Mouse (Mus musculus) liver, embryonic 14.5 days (tissue): ENCODE data around the gene Tmem212. TPM values are rescaled to one million over a fixed set of nuclear protein-coding genes. Genes with fewer than 3 reads are reported as not detected.

Experiments used
- ATAC-seq: fragments of 200-750 bp; cut with Nextera tagmentation; 2 replicates; pipeline ENCODE4 v1.8.0; 2017; ENCODE audit warnings: moderate number of reproducible peaks, mild to moderate bottlenecking, moderate library complexity; ENCODE audit not compliant: insufficient read depth
- DNase-seq, 3 experiments: peaks; one replicate each; pipeline ENCODE4 v3.0.0-alpha.2; 2012 to 2013; ENCODE audit warnings: low read depth in 3 of 3, low spot score in 3 of 3
- H3K27ac ChIP-seq: fragments of 300-500 bp; sonication (generic); 2 replicates; pipeline ENCODE4 v1.5.1; 2014; ENCODE audit warnings: moderate library complexity, mild to moderate bottlenecking, control low read depth, inconsistent platforms
- H3K27me3 ChIP-seq: fragments of 300-500 bp; sonication (generic); 2 replicates; pipeline ENCODE4 v1.6.1; 2014; ENCODE audit warnings: mild to moderate bottlenecking, low read length, moderate library complexity; ENCODE audit not compliant: control insufficient read depth, insufficient read depth
- H3K36me3 ChIP-seq: fragments of 300-500 bp; sonication (generic); replicated peaks from 2 replicates; pipeline ENCODE4 v1.6.1; 2014; ENCODE audit warnings: low read depth; ENCODE audit not compliant: control insufficient read depth, insufficient read depth
- H3K4me1 ChIP-seq, 2 experiments: fragments of 200-500 bp in 1 of 2; fragments of 300-500 bp in 1 of 2; sonication (generic) in 1 of 2; replicated peaks; 2 replicates each; pipeline ENCODE4 v1.6.1; 2012 to 2014; ENCODE audit warnings: antibody characterized with exemption in 1 of 2, inconsistent platforms in 1 of 2, low read length in 1 of 2; ENCODE audit not compliant: control insufficient read depth in 2 of 2, insufficient read depth in 2 of 2
- H3K4me2 ChIP-seq: fragments of 300-500 bp; sonication (generic); 2 replicates; pipeline ENCODE4 v1.6.1; 2014; ENCODE audit warnings: low read depth, mild to moderate bottlenecking, control low read depth, moderate library complexity
- H3K4me3 ChIP-seq, 2 experiments: fragments of 200-500 bp in 1 of 2; fragments of 300-500 bp in 1 of 2; sonication (generic) in 1 of 2; 2 replicates each; pipeline ENCODE4 v1.5.1; 2012 to 2014; ENCODE audit warnings: low read depth in 2 of 2, low read length in 2 of 2, mild to moderate bottlenecking in 2 of 2, control low read depth in 1 of 2, inconsistent platforms in 1 of 2, moderate library complexity in 1 of 2; ENCODE audit not compliant: insufficient read depth in 1 of 2
- H3K9ac ChIP-seq: fragments of 300-500 bp; sonication (generic); replicated peaks from 2 replicates; pipeline ENCODE4 v1.6.1; 2014; ENCODE audit warnings: mild to moderate bottlenecking, control low read depth, moderate library complexity
- H3K9me3 ChIP-seq: fragments of 300-500 bp; sonication (generic); 2 replicates; pipeline ENCODE4 v1.6.1; 2016; ENCODE audit warnings: low read length, mixed read lengths; ENCODE audit not compliant: control insufficient read depth
- CTCF ChIP-seq: IDR thresholded peaks from 2 replicates; pipeline ENCODE4 v1.5.1; 2016; ENCODE audit warnings: antibody characterized with exemption, low read depth, control low read depth
- EP300 ChIP-seq: IDR thresholded peaks from 2 replicates; pipeline ENCODE4 v1.6.1; 2016; ENCODE audit warnings: antibody characterized with exemption, low read depth
- WGBS: fragments of 180-500 bp; shearing (Covaris S2); extraction: QIAGEN DNeasy Blood & Tissue Kit; methylation state at CpG from one replicate; pipeline ENCODE4 v1.1.7; 2014; ENCODE audit not compliant: insufficient replicate concordance; 5-methylcytosine and 5-hydroxymethylcytosine counted together
- polyA plus RNA-seq, 2 experiments: library from polyadenylated mRNA; depleted of rRNA in 1 of 2; stranded (reverse) in 1 of 2; unstranded in 1 of 2; fragments of >200 nt; fragmentation: Nextera tagmentation in 1 of 2; extraction: Ambion mirVana in 1 of 2; gene quantifications; 2 replicates each; pipeline versions ENCODE4 v1.2.1 to v1.2.3; 2012 to 2014

The Tmem212 gene
- polyA plus RNA-seq, 2 experiments = not detected

GRCm38 (mm10) chr3:27858441-27859115, 37.6 kb downstream of the Tmem212 start:
- Histone ChIP-seq H3K4me3 (no peak overlapping the region), H3K9me3 (no peaks in the 10 kb centered on the region), H3K27ac (no peak overlapping the region), H3K36me3 (no peaks in the 10 kb centered on the region), H3K4me2 (no peak overlapping the region), H3K9ac (no peak overlapping the region), H3K4me1 (peaks cover 0 to 6% of the 10 kb centered on the region in 2 experiments; a peak in 2 of 4 replicates), H3K27me3 (no peaks in the 10 kb centered on the region)
- 42% methylated on average over 5 of the region's 5 CpGs for WGBS
- TF ChIP-seq EP300 = no peak
- no peak for TF ChIP-seq CTCF
- DNase-seq (no peak), ATAC-seq (no peak)

DNA sequence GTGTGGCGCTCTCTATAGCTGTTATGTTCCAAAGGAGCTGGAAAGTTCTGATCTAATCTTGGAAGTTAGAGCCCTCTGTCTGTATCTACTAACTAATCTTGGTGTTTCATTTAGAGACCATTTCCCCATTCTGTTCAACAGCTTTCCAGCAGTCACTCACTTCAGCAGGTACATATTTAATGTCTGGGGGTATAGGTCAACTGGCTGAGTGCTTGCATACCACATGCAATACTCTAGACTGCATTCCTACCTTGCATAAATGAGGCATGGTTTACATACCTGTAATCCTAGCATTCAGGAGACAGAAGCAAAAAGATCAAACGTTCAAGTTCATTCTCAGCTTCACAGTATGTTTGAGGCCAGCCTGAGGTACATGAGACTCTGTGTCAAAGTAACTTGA, 39.9 kb downstream of the Tmem212 start:
- no peaks in the 10 kb centered on the region for H3K9me3 ChIP-seq
- H3K36me3 ChIP-seq = no peaks in the 10 kb centered on the region
- DNase-seq (no peak), ATAC-seq (no peak)
- H3K4me1 ChIP-seq = no peaks in the 10 kb centered on the region; a peak in 1 of 4 replicates
- no peak overlapping the region for H3K9ac ChIP-seq
- no peak overlapping the region for H3K4me2 ChIP-seq
- H3K4me3 ChIP-seq = no peak overlapping the region
- H3K27ac ChIP-seq = no peak overlapping the region
- WGBS = 53% methylated on average over 2 of the region's 2 CpGs
- no peak for TF ChIP-seq EP300
- no peak for TF ChIP-seq CTCF
- H3K27me3 ChIP-seq = no peaks in the 10 kb centered on the region

GRCm38 (mm10) chr3:27854431-27855180, 41.6 kb downstream of the Tmem212 start:
- WGBS = 47% methylated on average over 5 of the region's 5 CpGs
- H3K4me1 ChIP-seq = no peaks in the 10 kb centered on the region; a peak in 1 of 4 replicates
- H3K4me3 ChIP-seq = no peak overlapping the region
- no peak overlapping the region for H3K27ac ChIP-seq
- DNase-seq = no peak
- H3K4me2 ChIP-seq = no peak overlapping the region
- no peaks in the 10 kb centered on the region for H3K9me3 ChIP-seq
- TF ChIP-seq EP300 (no peak), CTCF (no peak)
- H3K27me3 ChIP-seq = no peaks in the 10 kb centered on the region
- H3K36me3 ChIP-seq = no peaks in the 10 kb centered on the region
- no peak for ATAC-seq
- no peak overlapping the region for H3K9ac ChIP-seq

DNA sequence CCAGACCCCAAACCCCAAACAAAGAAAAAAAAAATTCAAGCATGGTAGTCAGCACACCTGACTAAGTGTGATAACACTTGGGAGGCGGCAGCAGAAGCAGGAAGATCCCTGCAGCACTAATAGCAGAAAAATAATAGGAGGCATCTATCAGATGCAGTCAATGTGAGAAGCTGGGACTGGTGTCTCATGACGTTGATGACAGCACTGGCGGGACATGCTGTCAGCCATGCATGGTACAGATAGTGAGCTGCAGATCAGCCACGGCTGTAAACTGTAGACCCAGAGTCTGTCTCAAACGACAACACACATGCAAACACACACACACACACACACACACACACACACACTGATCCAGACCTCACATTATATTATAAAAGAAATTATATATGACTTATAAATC, 52.9 kb downstream of the Tmem212 start:
- Histone ChIP-seq H3K27ac (no peak overlapping the region), H3K9ac (no peak overlapping the region), H3K36me3 (no peaks in the 10 kb centered on the region), H3K9me3 (no peaks in the 10 kb centered on the region), H3K4me3 (no peak overlapping the region), H3K27me3 (no peaks in the 10 kb centered on the region), H3K4me2 (no peak overlapping the region), H3K4me1 (peaks cover 0 to 4% of the 10 kb centered on the region in 2 experiments; a peak in 2 of 4 replicates)
- no peak for DNase-seq
- ATAC-seq = no peak
- TF ChIP-seq CTCF (no peak), EP300 (no peak)
- 35% methylated on average over 5 of the region's 5 CpGs for WGBS

DNA sequence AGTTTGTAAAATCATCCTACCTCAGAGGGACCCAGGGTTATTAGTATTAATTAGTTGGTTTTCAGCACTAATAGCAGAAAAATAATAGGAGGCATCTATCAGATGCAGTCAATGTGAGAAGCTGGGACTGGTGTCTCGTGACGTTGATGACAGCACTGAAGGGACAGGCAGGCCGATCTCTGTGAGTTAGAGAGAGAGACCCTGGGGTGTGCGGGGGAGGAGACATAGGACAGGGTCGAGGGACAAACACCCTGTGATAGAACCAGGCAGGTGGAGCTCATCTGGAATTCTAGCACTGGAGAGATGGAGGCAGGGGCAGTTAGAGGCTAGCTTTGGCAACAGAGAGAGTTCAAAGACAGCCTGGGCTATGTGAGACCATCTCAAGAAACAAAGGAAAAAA, 53.3 kb downstream of the Tmem212 start:
- Histone ChIP-seq H3K4me3 (no peak overlapping the region), H3K4me1 (peaks cover 0 to 4% of the 10 kb centered on the region in 2 experiments; a peak in 2 of 4 replicates), H3K27me3 (no peaks in the 10 kb centered on the region), H3K9ac (no peak overlapping the region), H3K4me2 (no peak overlapping the region), H3K36me3 (no peaks in the 10 kb centered on the region), H3K9me3 (no peaks in the 10 kb centered on the region), H3K27ac (no peak overlapping the region)
- WGBS = 58% methylated on average over 5 of the region's 5 CpGs
- TF ChIP-seq CTCF (no peak), EP300 (no peak)
- ATAC-seq (no peak), DNase-seq (no peak)
